Mouse (Mus musculus): ENCODE results near the gene 1700016H13Rik. TPM values are rescaled to one million over a fixed set of nuclear protein-coding genes. Genes with fewer than 3 reads are reported as not detected.

Gene 1700016H13Rik
- total RNA-seq, 2 experiments from 2014 or later: not detected

DNA sequence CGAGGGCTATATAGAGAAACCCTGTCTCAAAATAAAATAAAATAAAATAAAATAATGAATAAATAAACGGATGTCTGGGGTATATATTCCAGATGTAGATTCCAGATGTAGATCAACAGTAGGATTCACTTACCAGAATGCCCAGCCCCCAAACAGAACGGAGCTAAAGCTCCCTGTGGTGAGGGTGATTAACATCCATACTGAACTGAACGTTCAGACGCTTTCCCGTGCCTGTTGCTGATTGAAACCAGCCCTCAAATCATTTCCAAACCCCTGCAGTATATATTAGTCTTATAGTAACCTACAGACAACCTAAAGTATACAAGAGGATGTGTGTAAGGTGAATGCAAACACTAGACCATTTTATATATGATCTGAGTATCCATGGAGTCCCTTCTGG is 18.7 kb upstream of the 1700016H13Rik start:
- DNase-seq (ENCODE audit: low spot score in 2 of 2): no peak

DNA sequence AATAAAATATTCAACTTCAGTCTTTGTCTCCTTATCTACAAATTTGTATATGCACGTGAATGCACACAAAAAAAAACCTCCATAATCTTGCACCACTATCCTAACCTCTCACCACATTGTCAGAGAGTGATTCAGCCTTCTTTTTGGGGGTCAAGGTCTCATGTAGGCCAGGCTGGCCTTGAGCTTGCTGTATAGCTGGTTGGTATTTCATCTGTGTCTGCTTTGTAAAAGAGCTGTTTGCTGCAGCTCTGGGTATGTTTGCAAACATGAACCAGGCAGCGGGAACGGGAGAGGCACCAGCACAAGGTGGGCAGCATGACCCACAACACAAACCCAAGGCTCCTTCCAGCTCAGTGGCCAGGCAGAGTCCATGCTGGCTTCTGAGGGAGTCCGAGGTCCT is 17.8 kb upstream of the 1700016H13Rik start:
- DNase-seq (ENCODE audit: low spot score in 2 of 2): peak in 1 of 2 experiments; percentile 27

DNA sequence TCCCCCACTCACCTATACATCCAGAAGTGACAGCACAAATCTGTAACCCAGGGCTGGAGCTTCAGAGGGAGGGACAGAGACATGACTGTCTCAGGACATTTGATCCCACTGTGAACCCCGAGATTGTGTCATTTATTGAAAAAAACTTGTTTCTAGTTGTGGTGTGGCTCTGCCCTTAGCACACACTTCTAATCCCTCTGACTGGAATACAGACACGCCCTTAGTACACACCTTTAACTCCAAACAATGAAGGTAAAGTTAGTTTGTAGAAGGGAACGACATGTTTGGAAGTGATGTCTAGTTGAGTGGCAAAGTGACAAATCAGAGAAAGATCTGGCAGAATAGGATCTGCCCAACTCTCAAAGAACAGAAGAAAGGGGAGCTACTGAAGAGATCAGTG is 16.0 kb upstream of the 1700016H13Rik start:
- no peak for DNase-seq (ENCODE audit: low spot score in 2 of 2)

DNA sequence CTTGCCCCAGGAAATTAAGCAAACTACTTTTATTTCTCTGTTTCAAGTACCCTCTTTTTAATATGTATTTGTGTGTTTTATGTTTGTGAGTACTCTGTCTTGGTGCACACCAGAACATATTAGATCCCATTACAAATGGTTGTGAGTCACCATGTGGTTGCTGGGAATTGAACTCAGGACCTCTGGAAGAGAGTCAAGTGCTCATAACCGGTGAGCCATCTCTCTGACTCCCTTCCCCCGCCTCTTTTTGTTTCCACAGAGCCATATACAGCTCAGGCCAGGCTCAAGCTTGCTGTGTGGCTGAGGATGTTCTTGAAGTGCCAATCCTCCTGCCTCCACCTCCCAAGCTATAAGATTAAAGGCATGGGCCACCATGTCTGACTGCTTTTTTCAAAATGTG is 10.1 kb upstream of the 1700016H13Rik start:
- no peak for DNase-seq (ENCODE audit: low spot score in 2 of 2)

DNA sequence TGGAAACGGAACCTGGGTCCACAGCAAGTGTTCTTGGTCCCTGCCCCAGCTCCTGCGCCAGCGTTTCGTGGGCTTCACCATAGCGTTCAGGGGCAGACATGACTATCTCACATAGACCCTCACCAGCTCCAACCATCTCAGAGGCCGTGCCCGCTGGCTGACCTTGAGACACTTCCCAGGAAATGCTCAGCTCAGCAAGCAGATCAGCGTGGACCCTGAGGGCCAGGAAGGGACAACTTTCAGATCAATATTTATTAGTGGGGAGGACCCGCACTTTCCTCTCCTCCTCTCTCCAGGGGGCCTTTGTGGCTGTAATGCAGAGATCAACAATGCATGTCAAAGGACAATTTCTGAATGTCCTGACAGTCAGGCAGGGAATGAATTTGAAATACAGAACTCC is 9.1 kb upstream of the 1700016H13Rik start:
- no peak for DNase-seq (ENCODE audit: low spot score in 2 of 2)

DNA sequence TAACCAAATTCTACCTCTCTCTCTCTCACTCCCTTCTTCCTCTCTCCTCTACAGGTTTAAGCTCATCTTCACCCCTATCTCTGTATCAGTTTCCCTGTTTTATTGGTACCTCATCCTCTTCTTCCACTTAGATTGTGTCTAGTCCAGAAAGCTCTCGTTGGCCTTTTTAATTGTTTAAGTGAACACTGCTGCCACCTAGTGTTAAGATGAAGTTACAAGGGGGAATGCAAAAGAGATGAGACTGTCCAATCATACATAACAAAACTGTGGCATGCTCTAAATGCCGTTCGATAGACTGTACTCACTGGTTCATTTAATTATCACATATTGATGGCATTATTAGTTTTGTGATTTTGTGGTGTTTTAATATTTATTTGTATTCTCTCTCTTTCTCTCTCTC is 3.8 kb upstream of the 1700016H13Rik start:
- DNase-seq (ENCODE audit: low spot score in 2 of 2): no peak

DNA sequence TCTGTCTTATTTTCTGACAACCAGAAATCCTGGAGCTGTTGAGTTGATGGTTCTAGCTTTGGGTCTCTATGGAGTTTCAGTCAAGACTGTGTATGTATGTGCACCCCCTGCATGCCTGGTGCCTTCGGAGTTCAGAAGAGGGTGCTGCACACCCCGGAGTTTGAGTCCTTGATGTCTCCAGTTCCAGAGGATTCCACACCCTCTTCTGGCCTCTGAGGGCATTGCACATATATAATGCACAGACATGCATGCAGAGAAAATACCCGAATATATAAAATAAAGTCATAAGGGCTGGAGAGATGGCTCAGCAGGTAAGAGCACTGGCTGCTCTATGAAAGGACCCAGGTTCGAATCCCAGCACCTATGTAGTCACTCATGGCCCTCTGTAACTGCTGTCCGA is 3.1 kb upstream of the 1700016H13Rik start:
- DNase-seq (ENCODE audit: low spot score in 2 of 2): no peak

DNA sequence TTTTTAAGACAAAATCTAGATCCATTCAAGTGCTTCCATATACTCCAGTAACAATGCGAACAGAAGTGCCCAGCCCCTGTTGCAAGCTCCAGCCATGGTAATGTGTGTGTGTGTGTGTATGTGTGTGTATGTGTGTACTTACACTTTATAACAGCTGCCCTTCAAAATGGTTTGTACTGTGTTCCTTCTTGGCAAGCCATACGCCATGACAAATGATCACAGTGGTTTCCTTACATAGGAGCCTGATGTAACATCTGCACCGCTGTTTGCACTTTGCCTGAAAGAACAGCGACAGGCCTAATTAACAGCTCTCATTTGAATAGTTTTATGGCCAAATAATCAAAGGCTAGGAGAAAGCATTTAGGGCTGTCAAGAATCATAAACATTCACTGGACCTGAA is 1.0 kb downstream of the 1700016H13Rik start:
- DNase-seq (ENCODE audit: low spot score in 2 of 2): no peak

DNA sequence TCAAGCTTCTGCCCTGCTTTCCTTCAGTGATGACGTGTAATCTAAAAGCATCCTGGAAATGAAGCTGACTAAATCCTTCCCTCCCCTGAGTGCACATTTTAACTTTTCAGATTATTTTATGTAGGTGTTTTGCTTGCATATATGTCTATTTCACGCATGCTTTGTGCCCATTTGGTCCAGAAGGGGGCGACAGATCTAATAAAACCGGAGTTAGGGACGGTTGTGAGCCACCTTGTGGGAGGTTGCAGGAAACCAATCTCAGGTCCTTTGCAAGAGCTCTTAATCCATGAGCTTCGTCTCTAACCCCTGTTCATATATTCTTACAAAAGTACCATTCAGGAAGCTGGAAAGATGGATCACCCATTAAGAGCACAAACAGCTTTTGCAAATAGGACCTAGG is 1.6 kb downstream of the 1700016H13Rik start:
- no peak for DNase-seq (ENCODE audit: low spot score in 2 of 2)

DNA sequence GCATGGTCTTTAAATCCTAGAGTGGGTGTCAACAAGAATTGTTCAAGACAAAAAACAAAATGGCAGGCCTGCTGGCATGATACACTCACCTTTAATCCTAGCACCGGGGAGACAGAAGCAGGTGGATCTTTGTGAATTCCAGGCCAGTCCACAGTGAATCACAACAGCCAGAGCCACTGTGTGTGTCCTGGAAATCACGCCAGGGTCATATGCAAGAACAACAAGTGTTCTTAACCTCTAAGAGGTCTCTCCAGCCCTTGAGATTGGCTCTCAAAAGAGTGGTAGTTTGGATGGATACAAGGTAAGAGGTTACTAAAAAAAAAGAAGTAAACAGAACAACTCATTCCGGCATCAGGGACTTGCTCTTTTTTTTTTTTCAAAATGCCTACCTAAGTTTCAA is 8.5 kb downstream of the 1700016H13Rik start:
- no peak for DNase-seq (ENCODE audit: low spot score in 2 of 2)

DNA sequence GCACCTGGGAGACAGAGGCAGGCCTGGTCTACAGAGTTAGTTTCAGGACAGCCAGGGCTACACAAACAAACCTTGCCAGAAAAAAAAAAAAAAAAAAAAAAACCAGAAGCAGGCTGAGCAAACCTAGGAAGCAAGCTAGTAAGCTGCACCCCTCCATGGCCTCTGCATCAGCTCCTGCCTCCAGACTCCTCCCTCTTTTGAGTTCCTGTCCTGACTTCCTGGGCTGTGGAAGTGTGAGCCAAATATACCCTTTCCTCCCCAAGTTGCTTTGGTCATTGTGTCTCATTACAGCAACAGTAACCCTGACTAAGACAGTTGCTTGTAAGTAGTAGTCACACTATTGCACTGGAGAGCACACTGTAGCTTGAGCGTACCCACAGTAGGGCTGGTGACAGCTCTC is 11.6 kb downstream of the 1700016H13Rik start:
- no peak for DNase-seq (ENCODE audit: low spot score in 2 of 2)

DNA sequence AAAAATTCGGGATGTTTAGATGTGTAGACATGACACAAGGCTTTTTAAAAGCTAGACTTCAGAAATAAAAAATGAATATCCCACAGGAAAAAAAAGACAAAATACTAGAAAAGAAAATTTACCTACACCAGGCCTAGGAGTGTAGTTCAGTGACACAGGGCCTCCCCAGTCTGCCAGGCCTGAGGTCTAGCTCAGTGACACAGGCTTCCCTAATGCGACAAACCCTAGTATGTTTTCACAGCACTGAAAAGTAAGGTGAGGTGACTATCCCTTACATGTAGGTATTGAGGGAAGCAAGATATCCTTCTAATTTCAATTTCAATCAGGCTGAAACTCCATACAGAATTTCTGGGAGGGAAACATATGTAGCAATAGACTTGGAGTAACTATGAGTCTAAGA is 18.6 kb downstream of the 1700016H13Rik start:
- DNase-seq (ENCODE audit: low spot score in 2 of 2): no peak

DNA sequence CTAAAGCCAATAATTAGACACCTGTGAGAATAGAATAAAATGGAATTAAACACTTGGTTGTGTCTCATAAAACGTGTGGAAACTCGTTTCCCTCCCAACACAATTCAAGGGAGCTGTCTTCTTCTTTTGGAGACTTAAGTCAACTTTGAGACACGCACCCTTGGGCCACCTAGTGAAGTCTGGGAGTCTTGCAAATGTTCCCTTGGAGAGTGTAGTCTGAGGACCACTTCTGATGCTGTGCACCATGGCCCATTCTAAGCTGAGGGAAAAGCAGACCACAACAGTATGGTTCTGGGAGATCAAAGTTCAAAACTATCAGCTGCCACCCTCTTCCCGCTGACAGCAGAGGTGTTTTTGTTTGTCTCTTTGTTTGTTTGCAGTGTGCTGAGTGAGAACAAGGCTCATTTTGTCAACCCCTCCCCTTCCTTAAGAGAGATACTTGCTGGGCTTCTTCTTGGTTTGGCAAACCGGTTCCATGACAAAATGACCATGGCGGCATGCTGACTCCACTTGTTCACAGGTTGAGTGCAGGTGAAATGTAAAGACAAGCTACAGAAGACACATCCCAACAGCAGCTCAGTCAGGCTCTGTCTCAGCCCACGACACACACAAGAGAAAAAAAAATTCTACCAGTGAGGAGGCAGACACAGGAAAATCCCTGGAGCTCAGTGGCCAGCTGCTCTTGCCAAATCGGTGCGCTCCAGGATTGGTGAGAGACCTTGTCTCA is 25.8 kb downstream of the 1700016H13Rik start:
- no peak for DNase-seq (ENCODE audit: low spot score in 2 of 2)

DNA sequence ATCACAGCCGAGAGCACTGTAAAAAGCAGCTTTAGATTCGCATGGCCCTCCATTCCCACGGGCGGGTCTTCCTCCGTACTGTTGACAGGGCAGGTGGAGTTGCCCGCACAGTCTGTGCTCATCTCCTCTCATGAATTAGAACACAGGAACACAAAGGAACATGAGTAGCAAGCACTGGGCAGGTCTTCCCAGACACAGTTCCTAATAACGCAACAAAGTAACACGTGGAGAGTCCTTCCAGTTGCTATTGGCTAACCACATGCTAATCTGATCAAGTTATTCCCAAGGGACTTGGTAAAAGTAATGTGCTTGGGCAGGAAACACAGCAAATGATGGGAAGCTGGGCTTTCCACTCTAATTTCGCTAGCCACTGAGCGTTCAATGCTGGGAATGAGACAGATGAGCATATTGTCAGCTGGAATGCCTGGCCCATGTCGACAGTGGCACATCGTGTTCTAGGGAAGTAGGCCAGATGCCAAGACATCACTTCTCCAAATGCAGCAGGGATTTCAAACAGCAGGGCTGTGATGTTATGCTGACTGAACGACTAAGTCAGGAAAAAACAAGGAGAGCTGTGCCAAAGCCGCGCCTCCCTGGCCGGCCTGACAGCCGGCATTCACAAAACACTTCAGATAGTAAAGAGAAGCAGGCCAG is 26.6 kb downstream of the 1700016H13Rik start, which contains the start of gene Slc10a6:
TSS of gene Slc10a6 (minus strand) at position 293 of the 654 bp plus-strand sequence.
- DNase-seq (ENCODE audit: low spot score in 2 of 2): peak; percentile 14 to 48

DNA sequence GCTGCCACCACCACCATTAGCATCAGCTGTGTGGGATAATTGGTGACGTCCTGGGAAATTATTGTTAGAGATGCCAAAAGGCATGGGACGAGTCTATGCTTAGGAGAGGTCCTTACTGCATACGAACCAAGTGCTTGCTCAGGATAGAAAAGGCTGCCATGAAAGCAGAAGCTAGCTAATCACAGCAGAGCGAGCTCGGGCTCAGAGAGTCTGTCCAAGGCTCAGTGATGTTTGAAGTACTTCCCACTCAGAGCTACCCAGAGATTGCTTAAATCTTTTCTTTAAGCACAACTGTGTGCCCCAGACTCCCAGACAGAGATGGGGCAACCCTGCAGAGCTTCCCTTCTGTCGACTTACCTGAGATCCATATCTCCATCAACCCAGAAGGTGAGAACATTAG is 27.3 kb downstream of the 1700016H13Rik start:
- DNase-seq (ENCODE audit: low spot score in 2 of 2): no peak

DNA sequence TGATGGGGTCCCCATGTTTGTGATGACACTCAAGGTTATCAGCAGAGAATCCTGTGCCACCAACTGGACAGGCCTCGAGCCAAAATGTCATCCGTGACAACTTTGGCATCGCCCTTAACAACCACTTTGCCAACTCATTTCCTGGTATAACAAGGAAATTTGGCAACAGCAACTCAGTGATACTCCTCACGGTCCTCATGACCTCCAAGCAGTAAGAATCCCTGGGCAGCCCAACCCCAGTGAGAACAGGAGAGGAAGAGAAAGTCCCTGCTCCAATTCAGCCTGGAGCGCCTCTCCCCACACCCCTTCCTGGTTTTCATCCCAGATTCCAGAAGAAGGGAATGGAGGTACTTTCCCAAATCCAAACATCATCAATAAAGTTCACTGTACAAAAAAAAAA is 31.0 kb downstream of the 1700016H13Rik start:
- DNase-seq (ENCODE audit: low spot score in 2 of 2): no peak

DNA sequence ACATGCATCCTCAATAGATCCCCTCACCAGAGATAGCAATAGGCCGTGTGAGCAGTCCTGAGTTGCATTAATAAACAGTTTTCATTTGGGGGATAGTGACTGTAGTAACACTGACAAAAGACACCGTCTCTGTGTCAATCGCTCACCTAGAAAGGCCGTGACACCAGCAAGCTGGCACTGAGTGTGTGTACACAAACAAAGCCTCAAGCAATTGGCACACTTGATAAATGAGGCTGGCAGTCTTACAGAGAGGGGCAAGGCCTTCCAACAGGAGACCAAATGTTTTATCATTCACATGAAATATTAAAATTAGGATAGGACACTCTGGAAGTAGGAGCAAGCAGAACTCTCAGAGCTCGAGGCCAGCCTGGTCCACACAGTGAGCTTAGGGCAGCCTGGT is 33.5 kb downstream of the 1700016H13Rik start:
- DNase-seq (ENCODE audit: low spot score in 2 of 2): no peak

DNA sequence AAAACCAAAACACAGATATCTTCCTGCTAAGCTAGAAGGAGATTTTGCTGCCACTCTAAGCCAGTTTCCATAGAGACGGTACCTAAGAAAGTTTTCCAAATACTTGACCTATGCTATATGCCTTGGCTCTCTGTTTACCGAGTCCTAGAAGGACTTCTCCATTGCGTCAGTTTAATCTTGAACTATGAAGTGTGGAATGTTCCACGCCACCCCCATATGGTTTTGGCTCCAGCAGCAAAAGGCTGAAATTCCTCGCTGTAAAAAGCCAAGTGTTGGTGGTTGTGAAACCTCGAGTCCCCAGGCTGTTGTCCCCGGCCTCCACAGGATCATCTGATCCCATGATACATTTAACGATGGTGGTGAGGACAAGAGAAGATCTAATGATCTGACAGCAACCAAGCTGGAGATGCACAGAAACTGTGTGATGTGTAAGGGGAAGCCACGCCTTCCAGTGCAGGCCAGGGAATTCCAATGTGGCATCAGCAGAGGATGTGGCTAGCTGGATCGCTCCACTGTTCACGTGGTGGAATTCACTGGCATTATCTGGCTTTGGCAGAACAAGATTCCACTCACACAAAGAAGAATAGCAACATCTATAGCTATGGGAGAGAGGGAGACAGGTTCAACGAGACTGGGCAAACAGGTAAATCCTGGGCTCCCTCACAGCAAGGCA is 35.4 kb downstream of the 1700016H13Rik start:
- DNase-seq (ENCODE audit: low spot score in 2 of 2): no peak

DNA sequence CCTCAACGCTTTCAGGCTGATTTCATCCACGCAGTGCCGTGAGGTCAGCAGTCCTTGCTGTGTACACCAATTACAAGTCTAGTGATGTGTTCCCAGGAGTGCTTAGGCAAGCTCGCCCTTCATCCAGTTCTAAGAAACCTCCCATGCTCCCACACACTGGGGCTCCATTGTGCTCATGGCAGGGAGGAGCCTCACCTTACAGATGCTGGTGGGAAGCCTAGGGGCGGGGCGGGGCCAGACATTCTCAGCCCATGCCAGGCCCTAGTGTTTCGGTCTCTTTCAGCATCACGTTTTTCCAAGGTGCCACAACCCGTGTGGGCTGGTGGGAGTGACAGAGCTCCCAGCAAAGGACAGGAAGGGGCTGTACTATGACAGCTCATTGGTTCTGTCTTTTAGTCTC is 38.6 kb downstream of the 1700016H13Rik start:
- DNase-seq (ENCODE audit: low spot score in 2 of 2): no peak

DNA sequence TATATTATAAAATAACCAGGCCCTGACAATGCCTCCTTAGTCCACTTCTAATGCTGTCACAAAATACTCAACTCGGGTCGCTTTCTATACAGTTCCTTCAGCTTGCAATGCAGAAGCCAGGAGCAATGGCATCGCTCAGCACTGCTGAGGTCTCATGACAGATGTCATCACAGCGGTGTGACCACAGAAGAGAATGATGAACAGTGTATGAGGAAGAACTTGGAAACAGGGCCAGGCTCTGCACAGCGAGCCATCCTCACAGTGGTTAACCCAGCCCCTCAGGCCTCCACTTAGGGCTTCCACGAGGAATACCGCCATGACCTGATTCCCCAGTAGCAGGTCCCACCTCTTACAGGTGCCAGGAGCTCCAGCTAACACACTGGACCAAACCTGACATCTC is 41.5 kb downstream of the 1700016H13Rik start:
- no peak for DNase-seq (ENCODE audit: low spot score in 2 of 2)

DNA sequence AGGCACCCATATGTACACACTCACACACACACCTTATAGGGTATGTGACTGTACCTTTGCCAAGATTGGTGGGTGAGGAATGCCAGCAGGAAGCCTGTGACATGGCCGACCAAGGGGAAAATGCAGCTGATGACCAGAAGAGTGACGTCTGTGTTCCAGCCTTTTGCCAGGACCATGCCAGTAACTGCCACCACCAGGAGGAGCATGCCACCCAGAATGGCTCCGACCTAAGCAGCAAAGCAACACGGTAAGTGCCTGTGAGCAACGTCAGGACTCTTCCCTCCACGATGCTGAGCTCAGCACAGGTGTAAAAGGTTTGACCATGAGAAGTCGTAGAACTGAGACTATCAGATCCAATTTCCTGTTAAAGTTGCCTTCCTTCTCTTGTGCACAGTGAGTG is 43.5 kb downstream of the 1700016H13Rik start:
- no peak for DNase-seq (ENCODE audit: low spot score in 2 of 2)

DNA sequence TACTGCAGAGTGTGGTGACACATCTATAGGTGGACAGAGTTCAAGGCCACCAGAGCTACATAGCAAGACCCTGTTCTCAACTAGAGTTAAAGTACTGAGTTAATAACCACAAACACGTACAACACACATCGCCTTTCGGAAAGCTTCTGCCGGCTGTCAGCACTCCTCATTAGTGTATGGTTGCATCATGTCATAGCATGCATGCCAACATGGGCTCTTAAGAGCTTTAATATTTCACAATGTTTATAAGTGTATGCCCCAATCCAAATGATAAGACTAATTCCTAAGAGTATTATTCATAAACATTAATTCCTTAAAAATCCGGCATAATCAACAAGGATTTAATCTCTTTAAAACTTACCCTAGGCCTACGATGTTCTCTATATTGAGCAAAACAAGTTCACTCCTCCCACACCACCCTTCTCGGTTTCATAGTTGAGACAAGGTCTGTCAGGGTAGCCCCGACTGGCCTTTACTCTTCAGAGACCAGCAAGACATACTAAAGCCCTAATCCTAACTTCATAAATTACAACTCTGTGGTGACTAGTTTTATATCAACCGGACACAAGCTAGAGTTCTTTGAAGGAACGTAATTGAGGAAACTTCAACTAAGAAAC is 44.8 kb downstream of the 1700016H13Rik start:
- no peak for DNase-seq (ENCODE audit: low spot score in 2 of 2)
